Mouse (Mus musculus) left cerebral cortex, postnatal 36 days (tissue): ENCODE measurements around the gene Fndc3a. TPM values are rescaled to one million over a fixed set of nuclear protein-coding genes. Genes with fewer than 3 reads are reported as not detected.
A peak's percentile ranks its signal among the peaks of the same experiment; 100 is the strongest.

Experiments
- DNase-seq, 2 experiments: peaks; one replicate each; pipeline ENCODE4 v3.0.0; 2021 to 2022; ENCODE audit warnings: low spot score in 2 of 2, mixed read lengths in 1 of 2
- intact Hi-C: fragments of 180-260 bp; cut with DNase I; formaldehyde crosslinking; loops from one replicate; pipeline ENCODE4 v1.15.1; 2025
- total RNA-seq, 2 experiments: library from RNA; stranded (reverse); gene quantifications; 2 replicates each; pipeline ENCODE4 v1.2.3; 2021

Gene Fndc3a
- total RNA-seq, 2 experiments from 2014 or later = 37.2 to 55.9 TPM

DNA sequence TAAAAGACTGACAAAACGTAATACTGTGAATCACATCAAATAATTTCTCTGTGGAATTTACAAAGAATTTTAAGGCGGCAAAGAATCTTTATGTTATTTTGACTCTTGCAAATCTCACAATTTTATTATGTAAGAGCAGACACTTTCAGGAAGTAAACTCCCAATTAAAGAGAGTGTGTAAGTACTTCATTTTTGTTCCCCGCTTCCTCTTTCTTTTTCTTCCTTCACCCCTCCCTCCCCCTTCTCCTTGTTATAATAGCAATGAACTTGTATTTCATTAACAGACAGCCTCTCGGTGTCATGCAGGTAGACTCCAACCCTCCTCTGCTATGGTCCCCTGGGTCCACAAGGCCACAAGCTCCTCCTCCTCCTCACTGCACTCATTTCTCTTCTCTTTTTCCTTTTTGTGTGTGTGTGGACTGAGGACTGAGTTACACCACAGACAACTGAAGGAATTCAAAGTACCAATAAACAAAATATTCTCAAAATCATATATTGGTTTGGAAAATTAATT lies 24.9 kb downstream of the Fndc3a start:
- DNase-seq = no peak
- intact Hi-C loops = no loop called here

DNA sequence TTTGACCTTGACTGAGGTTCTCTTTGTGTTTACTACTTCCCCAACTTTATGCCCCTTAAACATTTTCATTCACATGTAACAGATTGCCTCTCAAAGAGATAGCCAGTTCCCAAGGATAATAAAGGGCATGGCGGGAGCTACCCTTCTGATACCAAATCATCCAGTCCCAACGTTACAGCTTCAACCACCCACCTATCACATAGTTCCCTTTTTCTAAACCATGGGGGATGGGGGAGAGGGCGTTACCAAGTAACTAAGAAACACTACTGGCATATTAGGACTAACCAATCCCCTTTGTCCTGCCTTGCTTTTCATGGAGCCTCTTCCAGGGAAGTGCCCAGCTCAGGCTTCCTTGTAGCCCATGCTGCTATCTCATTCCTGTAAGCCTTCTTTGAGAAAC lies 32.6 kb downstream of the Fndc3a start:
- intact Hi-C loops = no loop called here
- DNase-seq = no peak

DNA sequence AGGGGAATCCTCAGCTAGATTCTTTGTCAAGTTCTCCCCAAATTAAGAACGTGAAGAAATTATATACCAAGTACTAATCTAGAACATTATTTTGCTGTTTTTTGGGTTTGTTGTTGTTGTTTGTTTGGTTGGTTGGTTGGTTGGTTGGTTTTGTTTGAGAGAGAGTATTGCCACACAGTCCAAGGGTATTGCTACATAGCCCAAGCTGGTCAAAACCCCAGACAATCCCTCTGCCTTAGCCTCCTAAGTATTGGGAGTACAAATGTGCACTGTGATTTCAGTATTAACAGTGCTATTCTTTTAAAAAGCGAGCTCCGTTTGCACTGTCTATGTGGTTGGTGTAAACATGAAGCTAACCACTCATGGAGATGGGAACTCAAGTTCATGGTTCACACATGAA lies 37.9 kb downstream of the Fndc3a start:
- no peak for DNase-seq
- intact Hi-C loops = no loop called here

DNA sequence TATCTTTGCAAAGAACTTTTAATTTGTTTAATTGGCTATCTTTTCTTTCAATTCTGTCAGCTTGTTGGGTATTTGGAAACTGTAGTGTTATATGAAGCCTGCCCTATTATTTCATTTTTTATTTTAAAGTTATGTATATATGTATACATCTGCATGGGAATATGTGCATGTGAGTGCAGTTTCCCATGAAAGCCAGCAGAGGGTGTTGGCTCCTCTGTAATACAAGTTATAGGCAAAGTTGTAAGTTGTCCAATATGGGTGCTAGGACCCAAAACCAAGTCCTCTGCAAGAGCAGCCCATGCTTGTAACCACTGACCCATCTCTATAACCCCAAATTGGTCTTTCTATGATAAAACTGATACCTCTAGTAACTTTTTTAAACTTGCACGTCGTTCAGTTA lies 38.8 kb downstream of the Fndc3a start:
- DNase-seq = no peak
- intact Hi-C loops = no loop called here

DNA sequence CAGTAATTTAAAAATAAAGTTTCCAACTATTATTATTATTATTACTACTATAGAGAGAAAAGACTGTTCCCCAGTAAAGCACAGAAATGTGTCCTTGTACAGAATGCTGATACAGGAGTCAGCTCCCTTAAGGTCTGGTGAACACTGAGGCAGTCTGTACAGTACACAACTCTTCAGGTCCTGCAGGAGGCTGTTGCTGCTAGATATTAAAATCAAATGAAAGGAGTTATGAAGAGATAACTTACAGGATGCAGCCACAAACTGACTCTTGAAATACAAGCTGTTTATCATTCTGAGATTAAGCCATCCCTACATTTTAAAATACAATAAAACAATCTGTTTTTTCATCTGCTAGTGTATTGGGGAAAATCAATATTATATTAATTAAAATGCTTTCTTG lies 60.5 kb downstream of the Fndc3a start:
- intact Hi-C loops = no loop called here
- no peak for DNase-seq

DNA sequence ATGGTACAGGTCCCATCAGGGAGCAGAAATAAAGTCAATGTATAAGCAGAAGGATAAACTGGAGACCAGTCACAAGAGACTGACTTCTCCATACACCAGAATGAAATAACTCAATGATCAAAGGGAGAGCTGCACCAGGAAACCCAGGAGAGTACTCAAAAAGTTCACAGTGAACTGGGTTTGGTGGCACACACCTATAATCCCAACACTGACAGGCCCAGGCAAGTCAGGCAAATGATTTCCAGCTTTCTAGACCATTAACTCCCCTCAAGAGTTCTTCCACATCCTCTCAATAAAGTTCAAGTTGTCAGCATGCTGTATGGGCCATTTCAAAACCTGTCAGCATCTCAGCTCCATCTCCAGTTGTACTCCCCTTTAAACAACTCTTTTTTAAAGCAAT lies 64.3 kb downstream of the Fndc3a start:
- no peak for DNase-seq
- intact Hi-C loops = no loop called here

DNA sequence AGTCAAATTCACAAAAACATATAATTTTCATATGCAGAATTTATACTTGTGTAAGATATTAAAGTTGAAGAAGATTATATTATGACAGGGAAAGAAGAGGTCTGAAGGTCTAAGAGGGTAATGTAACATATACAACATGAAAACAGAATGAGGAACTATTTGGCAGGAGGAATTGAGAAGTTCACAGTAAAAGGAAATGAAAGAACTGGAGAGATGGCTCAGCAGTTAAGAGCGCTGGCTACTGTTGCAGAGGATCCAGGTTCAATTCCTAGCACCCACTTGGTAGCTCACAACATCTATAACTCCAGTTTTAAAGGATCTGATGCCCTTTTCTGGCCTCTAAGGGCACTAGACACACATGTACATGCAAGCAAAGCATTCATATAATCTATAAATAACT lies 65.2 kb downstream of the Fndc3a start:
- intact Hi-C loops = no loop called here
- no peak for DNase-seq

DNA sequence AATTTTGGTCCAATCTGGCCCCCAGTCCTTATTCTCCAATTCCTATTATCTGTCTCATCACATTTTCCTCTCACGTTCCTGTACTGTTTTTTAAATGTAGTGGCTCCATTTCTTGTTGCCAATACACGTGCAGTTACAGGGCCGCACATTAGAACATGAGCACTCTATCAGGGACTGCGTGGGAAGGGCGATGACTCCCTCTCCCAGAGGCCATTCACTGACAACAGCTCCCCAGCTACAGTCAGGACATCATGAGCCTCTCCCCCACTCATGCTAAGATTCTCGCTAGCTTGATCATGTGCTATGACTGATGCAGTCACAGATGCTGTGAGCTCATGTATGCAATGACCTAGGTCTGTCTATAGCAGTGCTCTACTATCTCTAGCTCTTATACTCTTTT lies 71.3 kb downstream of the Fndc3a start:
- no peak for DNase-seq
- intact Hi-C loops = no loop called here

DNA sequence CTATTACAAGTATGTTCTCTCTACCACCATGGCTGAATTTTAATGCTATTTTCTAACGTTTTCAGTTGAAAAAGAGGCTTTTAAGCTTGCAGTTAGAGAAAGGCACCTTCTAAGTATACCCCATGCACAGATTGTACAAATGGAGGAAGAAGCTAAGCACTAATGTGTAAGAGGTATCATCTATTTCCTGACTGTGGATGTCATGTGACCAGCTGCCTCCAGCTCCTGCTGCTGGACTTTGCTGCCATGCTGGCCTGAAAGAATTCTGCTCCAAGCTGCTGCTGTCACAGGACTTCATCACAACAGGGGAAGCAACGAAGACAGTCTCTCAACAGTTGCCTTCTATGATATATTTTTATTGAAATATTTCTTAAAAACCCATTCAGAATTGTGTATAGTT lies 76.2 kb downstream of the Fndc3a start:
- intact Hi-C loops = no loop called here
- DNase-seq = no peak

DNA sequence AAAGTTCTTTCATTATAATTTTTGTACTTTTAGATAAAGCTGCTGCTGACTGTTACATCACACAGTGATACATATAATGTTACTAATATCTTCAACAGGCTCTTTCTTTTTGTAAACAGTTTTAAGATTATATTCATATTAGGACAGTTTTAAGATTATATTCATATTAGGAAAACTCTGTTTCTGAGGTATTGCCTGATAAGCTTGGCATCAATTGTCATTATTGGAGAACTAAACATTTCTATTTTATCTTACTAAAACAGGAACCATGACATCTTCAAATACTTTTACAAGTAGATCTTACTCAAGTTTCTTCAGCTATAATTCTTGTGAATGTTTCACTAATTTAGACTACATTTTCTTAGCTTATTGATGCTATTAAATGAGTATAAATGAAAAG lies 84.4 kb downstream of the Fndc3a start:
- no peak for DNase-seq
- intact Hi-C loops = no loop called here

DNA sequence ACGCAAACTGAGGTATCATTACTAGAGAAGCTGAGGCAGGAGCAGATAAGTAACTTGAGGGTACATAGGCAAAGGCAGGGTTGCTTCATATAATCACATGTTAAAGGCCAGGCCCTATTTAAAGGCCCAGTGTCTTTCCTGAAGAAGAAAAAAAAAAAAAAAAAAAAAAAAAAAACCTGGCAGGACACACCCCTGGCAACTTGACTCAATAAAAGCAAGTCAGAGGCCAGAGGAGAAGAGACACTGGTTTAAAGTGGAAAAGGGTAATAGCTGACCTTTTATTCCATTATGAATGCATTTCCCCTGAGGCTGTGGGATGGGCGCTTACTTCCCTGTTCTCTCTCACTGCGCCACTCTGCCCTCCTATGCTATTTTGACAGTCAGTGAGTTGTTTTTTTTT lies 105.7 kb downstream of the Fndc3a start:
- intact Hi-C loops = loop anchor here (5.0 kb wide), 1 partner anchor 103 kb away; no protein-coding TSS in a partner anchor

DNA sequence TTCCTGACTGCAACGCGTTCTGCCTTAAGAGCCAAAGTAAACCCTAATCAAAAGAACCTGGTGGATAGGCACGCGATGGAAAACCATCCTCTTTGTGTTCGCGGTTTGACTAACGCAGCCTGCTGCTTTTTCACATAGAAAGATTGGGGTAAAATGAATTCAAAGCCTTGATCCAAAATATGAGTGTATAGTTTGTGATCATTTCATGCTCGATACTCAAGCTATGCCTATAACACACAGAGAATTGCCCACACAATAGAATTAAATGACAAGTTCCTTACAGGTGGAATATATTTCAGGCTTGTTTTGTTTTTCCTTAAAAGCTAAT lies 106.6 kb downstream of the Fndc3a start:
- no peak for DNase-seq
- intact Hi-C loops = loop anchor here (5.0 kb wide), 1 partner anchor 104 kb away; no protein-coding TSS in a partner anchor

More for the DNA sequence above, 105.7 kb downstream of the Fndc3a start:
- DNase-seq = no peak

DNA sequence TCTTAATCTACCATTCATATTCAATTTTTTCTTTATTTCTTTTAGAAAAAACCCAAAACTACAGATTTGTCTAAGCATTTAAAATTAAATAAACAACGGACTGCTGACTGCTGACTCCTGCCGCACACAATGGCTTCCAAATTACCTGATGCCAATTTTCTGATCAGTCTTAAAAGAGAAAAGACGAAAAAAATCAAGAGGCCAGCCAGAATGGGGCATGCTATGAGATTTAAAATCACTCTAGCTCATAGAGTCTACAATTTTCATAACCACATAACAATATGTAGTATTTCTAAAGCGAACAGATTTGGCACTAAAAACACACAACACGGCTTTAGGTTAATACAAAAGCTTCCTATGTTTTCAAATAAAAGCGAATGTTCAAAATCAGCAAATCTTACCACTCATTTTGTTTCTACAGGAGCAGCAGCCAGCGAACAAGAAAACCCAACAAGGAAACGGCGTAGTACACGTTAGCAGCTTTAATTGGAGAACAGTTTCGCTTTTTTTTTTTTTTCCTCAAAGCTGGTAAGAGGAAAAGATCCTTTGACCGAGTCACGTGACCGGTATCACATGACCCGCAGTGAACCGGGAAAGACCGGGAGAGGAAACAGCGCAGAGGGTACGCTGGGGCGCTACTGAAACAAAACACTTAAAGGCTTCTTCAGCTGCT lies 107.1 kb downstream of the Fndc3a start:
- intact Hi-C loops = loop anchor here (5.0 kb wide), 1 partner anchor 105 kb away; no protein-coding TSS in a partner anchor
- peak; percentile 85 to 87 for DNase-seq

DNA sequence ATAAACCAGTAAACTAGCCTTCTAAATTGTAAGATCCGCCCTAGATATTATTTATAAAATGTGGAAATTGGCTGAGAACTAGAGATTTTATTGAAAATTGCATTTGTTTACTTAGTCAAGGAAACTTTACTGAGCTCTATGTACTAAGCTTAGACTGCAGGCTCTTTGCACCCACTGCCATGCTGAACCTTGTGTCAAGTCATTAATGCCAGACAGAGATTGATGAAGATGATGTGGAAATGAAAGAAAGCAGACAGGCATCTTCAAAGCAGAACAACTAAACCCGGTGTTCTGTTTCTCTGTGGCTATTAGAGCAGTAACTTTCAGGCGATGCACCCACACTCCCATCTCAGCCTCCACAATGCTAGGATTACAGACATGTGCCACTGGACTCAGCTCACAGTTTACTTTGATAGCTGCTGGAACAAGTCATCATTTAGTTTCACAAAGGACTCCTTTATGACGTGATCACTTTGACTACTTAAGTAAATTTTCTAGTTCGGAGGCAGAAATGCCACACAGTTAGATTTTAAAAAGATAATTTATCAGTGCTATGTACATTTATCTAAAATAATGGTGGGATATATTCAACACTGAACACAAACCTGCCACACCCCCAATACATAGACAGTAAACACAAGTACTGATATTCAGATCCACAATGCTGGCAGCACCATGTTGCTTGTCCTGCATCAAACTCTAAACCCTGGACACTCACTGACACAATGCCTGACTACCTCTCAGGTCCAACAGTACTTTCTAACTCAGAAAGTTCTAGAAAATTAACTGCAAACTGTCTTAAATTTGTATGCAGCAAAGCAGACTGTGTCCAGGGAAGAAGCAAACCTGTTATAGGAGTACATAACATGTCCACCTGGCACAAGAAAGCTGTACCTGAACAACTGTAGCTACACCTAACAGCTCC lies 108.2 kb downstream of the Fndc3a start:
- intact Hi-C loops = loop anchor here (5.0 kb wide), 1 partner anchor 106 kb away; no protein-coding TSS in a partner anchor
- no peak for DNase-seq

DNA sequence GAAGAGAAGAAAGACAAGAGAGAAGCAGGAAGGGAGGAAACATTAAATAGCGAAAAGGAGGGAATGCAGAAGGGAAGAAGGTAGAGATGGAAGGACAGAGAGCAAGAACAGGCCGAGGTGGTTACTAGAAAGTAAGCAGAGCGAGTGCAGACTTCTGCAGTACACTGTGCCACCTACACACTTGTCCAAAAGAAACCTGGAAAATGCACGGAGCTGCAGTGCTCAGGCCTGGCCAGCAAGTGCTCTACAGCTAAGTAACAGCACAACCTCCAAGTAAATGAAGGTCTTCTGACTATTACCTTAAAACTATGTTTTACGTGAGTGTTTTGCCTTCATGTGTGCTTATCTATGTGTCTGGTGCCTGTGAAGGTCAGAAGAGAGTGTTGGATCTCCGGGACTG lies 109.4 kb downstream of the Fndc3a start:
- no peak for DNase-seq
- intact Hi-C loops = loop anchor here (5.0 kb wide), 1 partner anchor 107 kb away; no protein-coding TSS in a partner anchor

DNA sequence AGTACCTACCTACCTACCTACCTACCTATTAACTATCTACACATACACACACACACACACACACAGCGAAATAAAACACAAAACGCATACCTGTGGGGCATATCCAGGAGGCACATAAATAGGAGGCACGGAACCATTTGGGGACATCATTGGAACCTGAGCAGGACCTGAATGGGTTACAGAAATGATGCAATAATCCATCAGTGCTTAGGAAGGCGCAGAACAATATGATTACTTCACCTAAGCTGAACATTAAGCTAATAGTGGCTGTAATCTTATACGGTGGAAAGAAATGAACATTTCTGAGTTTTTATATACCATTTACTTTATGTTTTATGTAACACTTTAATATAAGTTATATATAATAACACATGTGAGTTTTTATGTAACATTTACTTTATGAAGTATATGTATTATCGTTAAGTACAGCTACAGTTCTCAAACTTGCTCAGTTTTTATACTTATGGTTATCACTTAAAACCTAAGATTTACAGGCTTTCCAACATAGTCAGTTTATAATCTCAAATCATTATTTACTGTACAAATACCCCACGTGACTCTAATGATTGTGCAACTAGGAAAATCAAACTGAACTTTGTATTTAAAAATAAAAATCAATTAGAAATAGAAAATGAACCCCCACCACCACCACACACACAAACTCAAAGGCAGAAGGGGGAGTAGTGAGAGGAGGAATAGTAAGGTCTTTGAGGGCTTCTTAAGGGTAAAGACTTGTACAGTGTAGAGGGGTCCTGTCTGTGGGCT lies 110.6 kb downstream of the Fndc3a start:
- DNase-seq = no peak
- intact Hi-C loops = no loop called here

DNA sequence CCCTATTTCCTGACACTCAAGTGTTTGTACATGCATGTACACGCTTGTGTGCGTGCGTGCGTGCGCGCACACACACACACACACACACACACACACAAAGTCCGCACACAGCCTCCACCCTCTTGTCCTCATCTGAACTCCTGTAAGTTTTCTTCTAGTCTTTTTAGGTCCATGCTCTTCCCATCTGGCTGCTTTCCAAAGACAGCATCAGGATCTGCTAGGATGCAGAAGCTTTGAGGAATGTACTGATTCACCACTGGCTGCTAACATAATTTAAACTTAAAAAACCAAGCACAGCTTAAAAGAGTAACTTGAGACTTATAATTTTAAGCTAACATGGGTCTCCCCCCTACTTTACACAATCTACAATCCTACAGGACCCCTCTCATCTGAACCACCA lies 115.6 kb downstream of the Fndc3a start:
- intact Hi-C loops = no loop called here
- DNase-seq = no peak

DNA sequence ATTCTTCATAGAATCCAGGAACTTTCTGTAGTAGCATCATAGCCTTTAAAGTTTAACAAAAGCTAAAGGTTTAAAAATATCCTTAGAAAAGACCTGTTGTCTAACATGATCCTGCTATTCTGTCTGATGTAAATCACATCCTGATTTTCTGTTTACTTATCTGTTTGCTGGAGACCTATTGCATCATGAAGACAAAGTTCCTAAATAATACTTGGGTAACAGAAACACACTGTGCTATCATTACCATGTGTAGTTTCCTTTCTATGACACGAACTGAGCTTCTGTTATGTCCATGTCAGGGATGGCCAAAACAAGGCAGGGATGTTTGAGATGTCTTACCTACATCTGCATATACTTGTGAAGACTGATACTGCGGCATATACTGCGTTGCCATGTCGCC lies 120.4 kb downstream of the Fndc3a start:
- no peak for DNase-seq
- intact Hi-C loops = no loop called here

DNA sequence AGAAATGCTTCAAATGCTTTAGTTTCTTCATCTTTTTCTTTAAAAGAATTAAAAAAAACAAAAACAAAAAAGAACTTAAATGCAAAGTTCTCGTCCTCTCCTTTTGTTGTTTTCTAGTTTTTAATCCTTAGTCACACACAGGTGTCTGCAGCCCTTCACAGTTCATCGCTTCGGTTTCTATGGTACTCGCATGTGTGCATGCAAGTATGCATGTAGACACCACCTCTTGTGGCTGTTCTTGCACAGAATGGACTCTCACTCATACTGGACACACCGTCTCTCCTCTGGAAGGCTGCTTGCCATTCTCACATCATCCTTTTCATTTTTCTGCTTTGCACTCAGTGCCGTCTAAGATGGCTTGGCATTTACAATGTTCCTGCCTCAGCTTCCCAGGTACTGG lies 126.8 kb downstream of the Fndc3a start:
- DNase-seq = no peak
- intact Hi-C loops = no loop called here

DNA sequence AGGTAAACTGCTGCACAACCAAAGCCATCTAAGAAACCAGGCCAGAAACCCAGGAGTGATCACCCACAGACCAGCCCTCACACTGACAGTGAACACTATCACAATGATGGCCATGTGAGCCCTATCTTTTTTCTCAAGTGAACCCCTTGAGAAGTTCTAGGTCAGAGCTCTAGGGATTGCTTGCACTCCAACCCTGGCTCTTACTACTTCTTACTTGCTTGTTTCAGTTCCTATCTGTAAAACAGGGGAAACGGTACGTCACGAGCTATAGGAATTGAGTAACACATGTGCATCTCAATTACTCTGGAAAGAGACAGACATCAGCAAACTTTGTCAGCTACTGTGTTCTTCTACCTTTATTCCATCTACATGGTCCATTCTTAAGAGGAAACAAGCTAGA lies 128.8 kb downstream of the Fndc3a start:
- no peak for DNase-seq

More for the DNA sequence above, 128.8 kb downstream of the Fndc3a start:
- intact Hi-C loops = no loop called here
